Mouse (Mus musculus): ENCODE results near the gene Pygo2.

The Pygo2 gene

GRCm38 (mm10) chr3:89393605-89394004, 36.4 kb upstream of the Pygo2 start:
- DNase-seq: peak; percentile 99

- DNase-seq: peak; percentile 87
These were observed 35.8 kb upstream of the Pygo2 start, which contains the start of gene Zbtb7b for GRCm38 (mm10) chr3:89394006-89394893. Gene Zbtb7b (minus strand): TSS chr3:89394776.

- peak; percentile 84 for DNase-seq
These were observed 35.1 kb upstream of the Pygo2 start for GRCm38 (mm10) chr3:89394894-89395256.

DNA sequence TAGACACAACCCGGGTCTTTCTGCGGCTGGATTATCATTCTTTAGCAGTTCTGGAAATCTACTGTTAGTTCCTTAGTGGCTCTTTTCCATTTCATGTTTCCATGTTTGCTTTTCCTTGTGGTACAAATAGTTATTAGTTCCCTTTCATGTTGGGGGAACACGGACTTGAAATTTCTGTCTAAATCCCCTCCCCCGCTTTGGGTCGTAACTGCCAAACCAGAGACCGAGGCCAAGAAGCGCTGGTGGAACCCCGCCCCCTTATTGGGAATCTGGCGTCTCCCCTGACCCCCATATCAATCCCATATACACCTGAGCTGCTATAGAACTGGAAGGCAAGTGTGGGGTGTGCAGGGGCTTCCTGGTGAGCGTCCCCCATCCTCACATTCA, 34.6 kb upstream of the Pygo2 start:
- DNase-seq: no peak

DNA sequence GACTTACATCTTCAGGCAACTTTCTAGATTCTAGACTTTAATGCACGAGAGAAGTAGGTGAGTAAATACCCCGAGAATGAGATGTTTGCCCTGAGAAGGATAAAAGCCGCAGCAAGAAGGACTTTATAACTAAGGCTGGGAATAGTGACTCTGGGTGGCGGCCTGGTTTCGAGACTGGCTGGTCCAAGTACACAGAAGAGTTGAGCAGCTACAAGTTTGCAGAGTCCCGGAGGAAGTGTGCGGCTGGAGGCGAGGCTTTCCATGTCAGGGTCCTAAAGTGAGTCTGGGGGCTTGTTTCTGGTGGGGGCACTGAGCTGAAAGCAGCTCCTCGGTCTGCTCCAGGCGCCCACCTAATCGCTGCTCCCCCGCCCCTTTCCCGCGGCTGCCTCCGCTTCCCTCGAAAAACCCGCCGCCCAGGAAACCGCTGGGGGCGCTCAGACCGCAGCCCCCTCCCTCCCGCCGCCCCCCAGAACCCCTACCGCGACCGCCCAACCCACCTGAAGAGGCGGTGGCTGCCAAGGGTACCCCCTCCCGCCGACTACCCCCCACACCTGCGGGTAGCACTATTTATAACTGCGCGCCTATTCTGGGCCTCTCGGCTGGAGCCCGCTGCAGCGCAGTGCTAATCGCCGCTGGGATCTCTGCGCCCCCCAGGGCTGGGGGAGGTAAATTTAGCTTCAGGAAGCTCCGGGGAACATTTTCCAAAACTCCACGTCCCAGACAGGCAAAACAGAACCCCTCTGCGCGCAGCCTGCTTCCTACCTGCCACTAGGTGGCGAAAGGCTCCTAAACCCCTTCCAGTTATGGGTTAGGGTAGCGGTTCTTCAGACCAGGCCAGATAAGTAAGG, 34.0 kb upstream of the Pygo2 start:
- DNase-seq: peak; percentile 65

DNA sequence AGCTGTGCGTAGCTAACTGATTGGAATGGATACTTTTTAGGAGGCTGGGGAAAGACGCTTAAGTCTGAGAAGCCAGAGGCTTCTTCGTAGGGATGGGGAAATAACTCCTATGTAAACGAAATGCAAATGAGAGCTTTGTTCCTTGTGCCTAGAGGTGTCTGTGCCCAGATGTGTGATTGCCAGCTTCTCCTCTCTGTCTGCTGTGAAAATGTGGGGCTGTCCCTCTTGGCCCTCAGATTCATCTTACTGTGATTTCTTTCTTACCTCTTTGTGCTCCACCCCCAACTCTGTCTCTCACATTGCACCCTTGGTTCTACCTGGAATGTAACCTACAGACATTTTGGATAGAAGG, 33.4 kb upstream of the Pygo2 start:
- no peak for DNase-seq

DNA sequence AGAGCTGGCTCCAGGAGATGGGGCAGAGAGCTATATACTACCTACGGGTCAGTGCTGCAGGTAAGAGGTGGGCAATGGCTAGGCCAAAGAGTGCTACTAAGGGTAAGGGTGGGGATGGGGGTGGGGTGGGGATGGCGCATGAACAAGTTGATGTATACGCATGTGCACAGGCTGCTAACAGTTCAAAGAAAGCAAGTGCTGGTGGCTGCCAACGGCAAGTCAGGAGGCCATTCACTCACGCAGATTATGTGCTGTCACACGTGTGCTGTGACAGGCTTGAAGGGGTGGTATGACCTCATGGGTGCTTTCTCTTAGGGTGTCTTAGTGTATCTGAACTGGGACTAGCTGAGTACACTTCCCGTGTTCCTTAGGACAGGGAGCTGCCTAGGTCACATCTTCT, 28.7 kb upstream of the Pygo2 start:
- no peak for DNase-seq

DNA sequence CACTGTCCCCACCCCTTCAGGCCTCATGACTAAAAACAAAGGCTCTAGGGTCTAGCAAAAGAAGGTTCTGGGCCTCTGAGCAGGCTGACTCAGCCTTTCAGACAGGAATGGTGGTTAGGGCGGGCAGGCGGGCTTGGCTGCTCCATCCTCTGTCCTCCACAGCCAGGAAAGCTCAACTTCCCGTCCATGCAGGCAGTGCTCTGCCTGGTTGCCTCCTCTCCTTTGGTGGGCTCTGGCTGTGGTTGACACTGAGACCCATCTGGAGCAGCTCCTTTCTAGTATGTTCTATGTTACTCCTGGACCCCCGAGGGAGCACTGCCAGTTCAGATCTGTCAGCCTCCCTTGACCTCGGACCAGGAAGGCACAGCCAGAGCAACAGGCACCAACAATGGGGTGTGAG, 27.3 kb upstream of the Pygo2 start, which contains the start of gene Lenep:
Gene Lenep (minus strand): TSS at position 101 of the 400 bp plus-strand sequence.
- no peak for DNase-seq

DNA sequence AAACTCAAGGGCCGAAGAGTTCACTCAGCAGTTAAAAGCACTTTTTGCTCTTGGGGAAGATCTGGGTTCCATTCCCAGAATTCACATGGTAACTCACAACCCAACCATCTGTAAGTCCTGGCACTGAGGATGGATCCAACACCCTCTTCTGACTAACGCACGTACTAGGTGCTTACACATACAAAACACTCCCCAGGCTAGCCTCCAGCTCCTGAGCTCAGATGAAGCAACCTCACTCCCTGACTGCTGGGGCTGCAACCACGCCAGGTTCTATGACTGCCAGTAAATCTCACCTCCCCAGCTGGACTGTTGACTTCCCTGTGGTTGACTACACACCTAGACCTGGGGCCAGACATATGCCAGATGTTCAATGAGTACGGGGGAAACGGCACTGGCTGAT, 23.1 kb upstream of the Pygo2 start:
- DNase-seq: no peak

DNA sequence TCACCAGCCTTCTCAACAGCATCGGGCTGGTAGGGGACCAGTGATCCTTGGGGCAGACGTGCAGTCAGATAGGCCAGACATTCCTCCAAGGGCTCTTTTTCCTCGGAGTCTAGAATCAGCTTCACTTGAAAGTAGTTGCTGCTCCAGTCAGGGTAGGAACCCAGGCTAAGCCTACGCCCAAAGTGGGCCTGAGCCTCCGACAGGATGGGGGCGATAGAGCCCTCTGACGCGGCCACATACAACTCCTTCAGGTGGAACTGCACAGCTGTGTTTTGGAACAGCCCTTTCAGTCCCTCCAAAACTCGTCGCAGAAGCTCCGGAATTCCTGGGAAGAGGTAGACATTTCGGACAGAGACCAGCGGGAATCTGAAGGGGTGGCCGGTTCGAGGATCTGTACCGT, 21.6 kb upstream of the Pygo2 start:
- no peak for DNase-seq

DNA sequence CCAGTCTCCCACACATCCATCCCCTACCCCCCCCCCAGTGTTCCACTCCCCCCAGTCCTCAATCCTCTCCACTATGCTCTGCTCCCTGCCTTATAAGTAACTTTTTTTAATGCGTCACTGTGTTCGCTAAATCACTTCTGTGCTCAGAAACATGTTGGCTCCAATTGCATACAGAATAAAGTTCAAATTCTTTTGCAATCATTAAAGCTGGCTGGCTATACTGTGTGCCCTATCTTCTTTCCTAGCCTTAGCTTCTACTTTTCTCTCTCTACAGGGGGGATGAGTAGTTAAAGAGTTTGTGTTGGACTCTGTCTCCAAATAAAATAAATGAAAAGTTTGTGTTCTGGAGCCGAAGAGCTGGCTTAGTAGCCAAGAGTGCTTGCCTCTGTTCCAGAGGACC, 20.3 kb upstream of the Pygo2 start:
- no peak for DNase-seq

DNA sequence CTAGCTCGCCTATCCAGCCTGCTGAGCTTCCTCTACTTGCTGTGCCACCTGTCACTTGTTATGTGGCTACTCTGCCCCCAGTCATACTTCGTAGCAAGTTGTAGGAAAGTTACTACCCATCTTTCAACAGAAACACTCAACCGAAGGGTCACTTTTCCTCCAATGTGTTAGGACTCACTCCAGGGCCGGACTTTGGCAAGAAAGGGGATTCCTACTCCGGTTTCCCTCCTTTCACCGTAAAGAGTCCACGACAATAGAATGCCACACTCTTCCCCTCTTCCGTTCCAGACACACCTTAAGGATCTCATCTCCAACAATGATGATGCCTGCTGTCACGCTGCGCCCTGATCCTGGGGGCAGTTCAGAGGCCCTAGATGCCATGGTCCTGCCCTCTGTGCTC, 19.1 kb upstream of the Pygo2 start:
- no peak for DNase-seq

GRCm38 (mm10) chr3:89411490-89412393, 18.3 kb upstream of the Pygo2 start, which contains the start of gene Flad1:
Gene Flad1 (minus strand): TSS chr3:89411870.
- peak; percentile 99 for DNase-seq

GRCm38 (mm10) chr3:89416158-89416557, 13.9 kb upstream of the Pygo2 start:
- no peak for DNase-seq

- no peak for DNase-seq
These were observed 12.9 kb upstream of the Pygo2 start for GRCm38 (mm10) chr3:89417131-89417530.

DNA sequence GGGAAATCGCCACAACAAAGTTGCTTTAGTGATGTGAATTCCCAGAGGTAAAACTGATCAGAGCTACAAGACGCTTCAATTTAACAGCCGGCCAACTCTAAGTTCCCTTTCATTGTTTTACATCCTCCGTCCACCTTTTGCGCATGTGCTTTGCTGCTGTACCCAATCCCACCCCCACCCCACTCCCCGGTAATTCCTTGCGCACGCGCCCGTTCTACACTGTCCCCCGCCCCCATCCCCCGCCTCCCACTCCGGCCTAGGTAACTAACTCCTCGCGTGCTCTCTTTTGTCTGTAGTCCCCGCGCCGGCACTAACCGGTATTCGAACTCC, 12.2 kb upstream of the Pygo2 start:
- DNase-seq: no peak

- peak; percentile 84 for DNase-seq
These were observed 11.7 kb upstream of the Pygo2 start, which contains the start of the genes Cks1b and Shc1 for GRCm38 (mm10) chr3:89418170-89418860. Gene Cks1b (minus strand): TSS chr3:89418383. Gene Shc1 (plus strand): TSS chr3:89418443.

GRCm38 (mm10) chr3:89418861-89419250, 11.2 kb upstream of the Pygo2 start:
- no peak for DNase-seq

- no peak for DNase-seq
These were observed 10.4 kb upstream of the Pygo2 start for GRCm38 (mm10) chr3:89419571-89419970.

DNA sequence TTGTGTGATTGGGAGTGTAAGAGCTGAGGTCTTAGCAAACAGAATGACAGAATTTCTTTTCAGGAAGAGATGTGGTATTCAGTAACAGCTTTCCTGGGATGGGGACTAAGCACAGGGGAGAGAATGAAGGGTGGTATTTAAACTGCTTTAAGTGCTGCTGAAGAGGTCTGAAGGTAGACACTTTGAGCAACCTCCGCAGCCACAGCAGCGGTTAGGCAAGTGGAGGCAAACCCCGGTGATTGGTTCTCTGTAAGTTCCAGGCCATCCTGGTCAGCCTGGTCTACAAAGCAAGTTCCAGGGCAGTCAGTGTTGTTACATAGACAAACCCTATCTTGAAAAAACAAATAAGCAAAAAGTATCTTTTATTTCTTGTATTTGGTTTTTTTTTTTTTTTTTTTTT, 10.0 kb upstream of the Pygo2 start:
- no peak for DNase-seq

- no peak for DNase-seq
These were observed 9.6 kb upstream of the Pygo2 start for GRCm38 (mm10) chr3:89420421-89420820.
